Mouse (Mus musculus): ENCODE data around the gene Pla2g15. TPM values are rescaled to one million over a fixed set of nuclear protein-coding genes. Genes with fewer than 3 reads are reported as not detected.

Gene Pla2g15
- polyA plus RNA-seq (2012; ENCODE audit: insufficient read depth, low replicate concordance), result 16.9 and 32.0 TPM in 2 replicates

DNA sequence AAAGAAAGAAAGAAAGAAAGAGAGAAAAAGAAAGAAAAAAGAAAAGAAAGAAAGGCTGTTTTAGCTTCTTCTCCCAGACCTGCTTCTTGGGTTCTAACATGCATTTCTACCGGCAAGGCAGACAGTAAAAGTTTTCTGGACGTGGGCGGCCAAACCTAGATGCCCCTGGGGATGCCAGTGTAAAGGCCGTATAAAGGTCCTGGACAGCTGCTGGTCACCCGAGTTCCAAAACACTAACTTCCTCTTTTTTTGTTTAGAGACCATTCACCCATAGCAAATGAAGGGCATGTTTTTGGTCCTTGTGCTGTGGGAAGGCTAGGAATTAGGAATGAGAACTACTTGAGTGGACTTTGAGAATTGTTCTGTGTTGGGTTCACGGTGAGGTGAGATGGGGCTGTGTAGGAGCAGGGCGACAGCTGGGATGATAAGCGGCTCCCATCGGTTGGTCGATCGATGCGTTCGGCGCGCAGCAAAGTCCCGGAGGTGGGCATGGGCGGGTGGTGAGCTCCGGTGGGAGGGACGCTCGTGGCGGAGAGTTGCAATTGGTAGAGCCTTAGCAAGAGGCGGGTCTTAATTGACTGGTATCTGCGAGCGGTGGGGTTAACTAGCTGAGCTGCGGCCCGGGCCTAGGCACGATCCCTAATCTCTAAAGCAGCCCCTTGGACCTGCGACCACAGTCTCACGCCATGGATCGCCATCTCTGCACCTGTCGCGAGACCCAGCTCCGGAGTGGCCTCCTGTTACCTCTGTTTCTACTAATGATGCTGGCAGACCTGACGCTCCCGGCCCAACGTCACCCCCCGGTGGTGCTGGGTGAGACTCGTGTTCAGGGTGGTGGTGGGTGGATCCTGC is at the start of gene Pla2g15:
Pla2g15 (plus strand) TSS at position 599 of the 852 bp plus-strand sequence.
- H3K9me3 ChIP-seq, result no peaks in the 10 kb centered on the region
- H3K27me3 ChIP-seq (replicated peaks), result no peaks in the 10 kb centered on the region
- peak within 1 kb of the TSS; percentile 99 for H3K4me3 ChIP-seq (replicated peaks)
- TF ChIP-seq FLI1 (IDR thresholded peaks at IDR 0.05; ENCODE audit: low read length), result no peak
- no peak for TF ChIP-seq GATA1 (IDR thresholded peaks at IDR 0.05; ENCODE audit: borderline replicate concordance, low read length)
- H3K36me3 ChIP-seq (replicated peaks; ENCODE audit: low read length), result peaks cover 17% of the 10 kb centered on the region
- peaks cover 82% of the 10 kb centered on the region for H3K4me1 ChIP-seq

DNA sequence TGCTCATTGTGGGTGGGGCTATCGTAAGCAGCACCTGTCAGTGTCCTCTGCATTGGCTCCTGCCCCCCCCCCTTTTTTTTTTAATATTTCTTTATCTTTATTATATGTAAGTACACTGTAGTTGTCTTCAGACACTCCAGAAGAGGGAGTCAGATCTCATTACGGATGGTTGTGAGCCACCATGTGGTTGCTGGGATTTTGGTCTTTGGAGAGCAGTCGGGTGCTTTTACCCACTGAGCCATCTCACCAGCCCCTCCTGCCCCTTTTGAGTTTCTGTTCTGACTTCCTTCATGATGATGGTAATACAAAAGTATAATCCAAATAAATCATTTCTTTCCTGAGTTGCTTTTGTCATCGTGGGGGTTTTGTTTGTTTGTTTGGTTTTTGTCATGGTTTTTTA is 47.9 kb upstream of the Pla2g15 start:
- TF ChIP-seq GATA1 (IDR thresholded peaks at IDR 0.05; ENCODE audit: borderline replicate concordance, low read length) (no peak), FLI1 (IDR thresholded peaks at IDR 0.05; ENCODE audit: low read length) (no peak)
- Histone ChIP-seq H3K4me3 (replicated peaks) (no peak overlapping the region), H3K36me3 (replicated peaks; ENCODE audit: low read length) (peaks cover 74% of the 10 kb centered on the region), H3K9me3 (no peaks in the 10 kb centered on the region), H3K27me3 (replicated peaks) (no peaks in the 10 kb centered on the region), H3K4me1 (peaks cover 10% of the 10 kb centered on the region; the same call in 1 of the 2 replicates)

- H3K4me1 ChIP-seq, result peaks cover 15% of the 10 kb centered on the region; the same call in 1 of the 2 replicates
Observed at GRCm38 (mm10) chr8:106103888-106104287, 46.3 kb upstream of the Pla2g15 start.

DNA sequence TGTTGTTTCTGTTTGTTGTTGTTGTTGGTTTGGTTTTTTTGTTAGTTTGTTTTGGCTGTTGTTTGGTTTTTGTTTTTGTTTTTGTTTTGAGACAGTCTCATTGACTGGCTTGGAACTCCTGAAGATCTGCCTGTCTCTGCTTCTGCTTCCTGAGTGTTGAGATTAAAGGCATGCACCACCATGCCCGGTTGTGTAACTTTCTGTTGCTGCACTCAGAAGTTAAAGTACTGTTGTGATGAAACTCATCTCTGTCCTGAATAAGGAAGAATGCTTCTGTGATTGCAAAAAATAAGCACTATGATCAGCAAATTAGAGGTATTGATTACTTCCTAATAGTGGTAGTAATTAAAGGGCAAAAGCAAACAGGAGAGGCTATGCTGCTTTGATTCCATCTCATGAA is 44.0 kb upstream of the Pla2g15 start:
- no peak for TF ChIP-seq GATA1 (IDR thresholded peaks at IDR 0.05; ENCODE audit: borderline replicate concordance, low read length)
- no peak for TF ChIP-seq FLI1 (IDR thresholded peaks at IDR 0.05; ENCODE audit: low read length)
- Histone ChIP-seq H3K4me1 (peaks cover 15% of the 10 kb centered on the region; the same call in 1 of the 2 replicates), H3K27me3 (replicated peaks) (no peaks in the 10 kb centered on the region), H3K4me3 (replicated peaks) (no peak overlapping the region), H3K36me3 (replicated peaks; ENCODE audit: low read length) (peaks cover 80% of the 10 kb centered on the region), H3K9me3 (no peaks in the 10 kb centered on the region)

More at GRCm38 (mm10) chr8:106103888-106104287, 46.3 kb upstream of the Pla2g15 start:
- Histone ChIP-seq H3K27me3 (replicated peaks) (no peaks in the 10 kb centered on the region), H3K4me3 (replicated peaks) (no peak overlapping the region), H3K9me3 (no peaks in the 10 kb centered on the region), H3K36me3 (replicated peaks; ENCODE audit: low read length) (peaks cover 82% of the 10 kb centered on the region)
- no peak for TF ChIP-seq GATA1 (IDR thresholded peaks at IDR 0.05; ENCODE audit: borderline replicate concordance, low read length)
- no peak for TF ChIP-seq FLI1 (IDR thresholded peaks at IDR 0.05; ENCODE audit: low read length)

GRCm38 (mm10) chr8:106108080-106108479 is 42.1 kb upstream of the Pla2g15 start:
- no peak overlapping the region for H3K4me3 ChIP-seq (replicated peaks)
- no peaks in the 10 kb centered on the region for H3K9me3 ChIP-seq
- TF ChIP-seq GATA1 (IDR thresholded peaks at IDR 0.05; ENCODE audit: borderline replicate concordance, low read length) (no peak), FLI1 (IDR thresholded peaks at IDR 0.05; ENCODE audit: low read length) (no peak)
- H3K36me3 ChIP-seq (replicated peaks; ENCODE audit: low read length), result peaks cover 73% of the 10 kb centered on the region
- peaks cover 15% of the 10 kb centered on the region; the same call in 1 of the 2 replicates for H3K4me1 ChIP-seq
- H3K27me3 ChIP-seq (replicated peaks), result no peaks in the 10 kb centered on the region

- no peaks in the 10 kb centered on the region for H3K9me3 ChIP-seq
- H3K4me1 ChIP-seq, result peaks cover 15% of the 10 kb centered on the region; the same call in 1 of the 2 replicates
- H3K4me3 ChIP-seq (replicated peaks), result no peak overlapping the region
- TF ChIP-seq FLI1 (IDR thresholded peaks at IDR 0.05; ENCODE audit: low read length), result no peak
- TF ChIP-seq GATA1 (IDR thresholded peaks at IDR 0.05; ENCODE audit: borderline replicate concordance, low read length), result no peak
- peaks cover 69% of the 10 kb centered on the region for H3K36me3 ChIP-seq (replicated peaks; ENCODE audit: low read length)
- no peaks in the 10 kb centered on the region for H3K27me3 ChIP-seq (replicated peaks)
Observed at GRCm38 (mm10) chr8:106108729-106109128, 41.5 kb upstream of the Pla2g15 start.

GRCm38 (mm10) chr8:106112041-106112440 is 38.2 kb upstream of the Pla2g15 start:
- Histone ChIP-seq H3K9me3 (no peaks in the 10 kb centered on the region), H3K27me3 (replicated peaks) (no peaks in the 10 kb centered on the region), H3K4me1 (peaks cover 5% of the 10 kb centered on the region; the same call in 1 of the 2 replicates), H3K36me3 (replicated peaks; ENCODE audit: low read length) (peaks cover 70% of the 10 kb centered on the region), H3K4me3 (replicated peaks) (no peak overlapping the region)
- TF ChIP-seq FLI1 (IDR thresholded peaks at IDR 0.05; ENCODE audit: low read length), result no peak

GRCm38 (mm10) chr8:106112514-106112913 is 37.7 kb upstream of the Pla2g15 start:
- no peak for TF ChIP-seq GATA1 (IDR thresholded peaks at IDR 0.05; ENCODE audit: borderline replicate concordance, low read length)
- TF ChIP-seq FLI1 (IDR thresholded peaks at IDR 0.05; ENCODE audit: low read length), result no peak
- H3K36me3 ChIP-seq (replicated peaks; ENCODE audit: low read length), result peaks cover 73% of the 10 kb centered on the region
- H3K27me3 ChIP-seq (replicated peaks), result no peaks in the 10 kb centered on the region
- H3K4me1 ChIP-seq, result peaks cover 5% of the 10 kb centered on the region; the same call in 1 of the 2 replicates
- no peaks in the 10 kb centered on the region for H3K9me3 ChIP-seq
- no peak overlapping the region for H3K4me3 ChIP-seq (replicated peaks)

DNA sequence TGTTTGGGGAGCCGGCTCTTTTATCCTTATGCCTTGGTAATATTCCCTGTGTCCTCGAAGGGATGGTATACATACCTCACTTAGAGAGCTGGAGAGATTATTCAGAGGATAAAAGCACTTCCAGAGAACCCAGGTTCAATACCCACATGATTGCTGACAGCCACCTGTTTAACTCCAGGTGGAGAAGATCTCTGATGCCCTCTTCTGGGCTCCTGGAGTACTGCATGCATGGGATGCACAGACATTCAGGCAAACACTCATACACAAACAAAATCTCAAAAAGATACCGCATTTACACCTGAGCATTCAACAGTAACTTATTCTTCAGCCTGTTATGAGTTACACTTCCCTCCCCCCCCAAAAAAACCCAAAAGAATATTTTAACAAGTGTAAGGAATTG is 34.3 kb upstream of the Pla2g15 start:
- TF ChIP-seq FLI1 (IDR thresholded peaks at IDR 0.05; ENCODE audit: low read length) (no peak), GATA1 (IDR thresholded peaks at IDR 0.05; ENCODE audit: borderline replicate concordance, low read length) (no peak)
- Histone ChIP-seq H3K4me1 (no peaks in the 10 kb centered on the region), H3K9me3 (no peaks in the 10 kb centered on the region), H3K36me3 (replicated peaks; ENCODE audit: low read length) (peaks cover 69% of the 10 kb centered on the region), H3K27me3 (replicated peaks) (no peaks in the 10 kb centered on the region), H3K4me3 (replicated peaks) (no peak overlapping the region)

- H3K36me3 ChIP-seq (replicated peaks; ENCODE audit: low read length), result peaks cover 65% of the 10 kb centered on the region
- no peaks in the 10 kb centered on the region for H3K27me3 ChIP-seq (replicated peaks)
- no peaks in the 10 kb centered on the region for H3K9me3 ChIP-seq
- no peak overlapping the region for H3K4me3 ChIP-seq (replicated peaks)
- peaks cover 30% of the 10 kb centered on the region for H3K4me1 ChIP-seq
- TF ChIP-seq FLI1 (IDR thresholded peaks at IDR 0.05; ENCODE audit: low read length), result no peak
- TF ChIP-seq GATA1 (IDR thresholded peaks at IDR 0.05; ENCODE audit: borderline replicate concordance, low read length), result no peak
Observed at GRCm38 (mm10) chr8:106123443-106123842, 26.8 kb upstream of the Pla2g15 start.
